Mouse (Mus musculus) Patski (cell line): Measurements from ENCODE around the gene Lgr4. TPM values are rescaled to one million over a fixed set of nuclear protein-coding genes. Genes with fewer than 3 reads are reported as not detected.

Source experiments
- ATAC-seq: fragments of 100-300 bp; one replicate; pipeline ENCODE4 v1.8.0; 2021
- CTCF ChIA-PET: fragments of 350-600 bp; sonication (Branson Sonifier 250); formaldehyde crosslinking; loops from one replicate; lab custom pipeline; 2022; ENCODE audit warnings: inconsistent platforms; lab: Charles Lee
- POLR2A ChIA-PET: fragments of 350-600 bp; sonication (Branson Sonifier 250); formaldehyde crosslinking; loops from one replicate; lab custom pipeline; 2022; ENCODE audit warnings: antibody characterized with exemption, inconsistent platforms; lab: Charles Lee
- DNase-seq: peaks from one replicate; pipeline ENCODE4 v3.0.0-alpha.2; 2011; ENCODE audit warnings: low read depth, low spot score
- H3K27me3 ChIP-seq: fragments of 371-371 bp; one replicate; pipeline ENCODE4 v1.5.1; 2021
- CTCF ChIP-seq: fragments of 100-300 bp; IDR thresholded peaks from one replicate; pipeline ENCODE4 v1.5.1; 2021
- in situ Hi-C: fragments of 300-500 bp; cut with MboI; formaldehyde crosslinking; loops from 3 replicates; pipeline ENCODE4 v1.11.1; 2018; ENCODE audit warnings: low pct_unique_long_range_greater_than_20kb, mixed read lengths
- polyA plus RNA-seq: library from polyadenylated mRNA; unstranded; gene quantifications from one replicate; pipeline ENCODE4 v1.2.3, GENCODE M21; 2021

Lgr4 gene
- polyA plus RNA-seq, 1 experiment from 2014 or later = 48.5 TPM

DNA sequence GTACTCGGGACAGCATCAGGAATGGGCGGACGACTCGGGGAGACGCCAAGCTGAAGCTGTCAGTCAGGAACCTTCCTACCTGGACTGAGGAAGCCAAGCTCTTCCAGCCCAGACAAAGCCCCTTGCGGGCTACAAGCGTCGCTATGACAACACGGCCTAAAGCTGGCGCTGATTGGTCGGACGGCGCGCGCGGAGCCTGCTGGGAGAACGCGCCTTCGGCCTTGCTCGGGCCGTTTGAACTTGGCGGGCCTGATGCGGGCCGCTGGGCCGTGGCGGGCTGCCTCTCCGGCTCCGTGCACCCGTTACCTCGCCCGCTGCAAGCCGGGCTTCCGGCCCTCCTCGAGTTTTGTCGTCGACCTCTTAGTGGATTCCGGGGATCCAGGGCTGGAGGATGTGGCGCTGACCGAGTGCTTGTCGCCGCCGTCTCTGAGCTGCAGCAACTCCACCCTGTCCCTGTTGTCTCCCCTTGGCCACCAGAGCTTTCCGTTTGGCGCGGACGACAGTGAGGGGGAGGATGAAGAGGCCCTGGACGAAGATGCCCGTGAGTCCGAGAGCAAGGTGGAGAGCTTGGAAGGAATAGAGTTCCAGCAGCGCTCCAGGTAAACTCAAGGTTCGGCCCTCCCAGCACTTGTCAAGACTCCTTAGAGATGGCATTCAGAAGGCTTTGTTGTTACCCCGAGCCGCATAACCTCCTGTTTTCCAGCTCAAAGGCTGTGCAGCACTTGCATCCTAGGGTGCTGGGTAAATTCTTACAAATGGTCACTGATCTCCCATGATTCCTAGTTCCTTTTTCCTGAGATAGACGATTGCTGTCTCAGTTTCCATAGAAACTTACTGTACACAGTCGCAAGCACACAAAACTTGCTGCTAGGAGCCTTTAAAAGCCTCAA is 100.4 kb downstream of the Lgr4 start, which contains the start of gene Ccdc34:
Ccdc34 (plus strand) TSS at position 202 of the 890 bp plus-strand sequence.
- no peaks in the 10 kb centered on the region for H3K27me3 ChIP-seq
- in situ Hi-C loops = loop anchor here (5.0 kb wide), 2 partner anchors 96 to 184 kb away; no protein-coding TSS in a partner anchor

DNA sequence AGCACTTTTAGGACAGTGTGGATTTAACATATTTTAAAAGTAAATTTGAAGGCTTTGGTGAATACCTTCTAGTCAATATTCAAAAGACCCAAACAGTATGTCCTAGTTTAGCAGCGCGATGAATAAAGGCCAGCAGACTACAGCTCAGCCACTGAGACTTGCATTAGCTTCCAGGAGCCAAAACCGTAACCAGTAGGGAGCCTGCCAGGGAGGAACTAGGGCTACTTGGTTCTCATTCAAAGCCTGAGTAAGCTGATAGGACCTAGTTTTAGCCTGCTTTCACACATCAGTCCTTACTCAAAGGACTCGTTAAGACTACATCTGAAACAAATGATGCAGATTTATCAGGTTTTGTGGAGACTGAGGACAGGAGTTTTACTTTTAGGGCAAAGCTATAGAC is 102.2 kb downstream of the Lgr4 start:
- in situ Hi-C loops = loop anchor here (5.0 kb wide), 2 partner anchors 97 to 183 kb away; no protein-coding TSS in a partner anchor
- ChIA-PET CTCF (interaction anchor here (0.9 to 2.4 kb wide), 7 partner anchors 10 to 192 kb away, joined by 3 to 9 read pairs (median 5); no protein-coding TSS in a partner anchor), POLR2A (interaction anchor here (0.6 kb wide), 1 partner anchor 9 kb away, joined by 3 read pairs; no protein-coding TSS in a partner anchor)
- DNase-seq (no peak), ATAC-seq (no peak)
- no peak for TF ChIP-seq CTCF
- H3K27me3 ChIP-seq = no peaks in the 10 kb centered on the region

More for the DNA sequence above, 100.4 kb downstream of the Lgr4 start, which contains the start of gene Ccdc34:
- peak; percentile 92 for ATAC-seq
- ChIA-PET CTCF (interaction anchor here (1.0 to 2.4 kb wide), 9 partner anchors 8 to 193 kb away, joined by 3 to 9 read pairs (median 6); no protein-coding TSS in a partner anchor), POLR2A (interaction anchor here (1.3 to 2.5 kb wide), 2 partner anchors 12 to 99 kb away, joined by 3 to 8 read pairs; no protein-coding TSS in a partner anchor)
- DNase-seq = peak; percentile 60
- TF ChIP-seq CTCF = no peak

DNA sequence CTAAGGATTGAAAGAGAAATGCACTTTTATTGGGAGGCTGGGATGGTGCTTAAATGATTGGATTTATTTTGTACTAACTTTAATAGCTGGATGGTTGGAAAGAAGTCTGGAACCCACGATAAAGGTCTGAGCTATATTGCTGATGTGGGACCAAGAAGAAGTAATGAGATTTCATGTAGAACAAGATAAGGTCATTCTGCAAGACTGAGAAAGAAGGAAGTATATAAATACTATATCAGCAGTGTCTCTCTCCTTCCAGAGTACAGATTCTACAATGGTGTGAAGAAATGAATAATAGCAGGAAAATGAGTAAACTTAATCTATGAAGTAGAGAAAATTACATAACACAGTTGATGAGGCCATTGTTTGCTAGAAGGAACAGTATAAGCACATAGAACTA is 103.0 kb downstream of the Lgr4 start:
- no peaks in the 10 kb centered on the region for H3K27me3 ChIP-seq
- ATAC-seq (no peak), DNase-seq (no peak)
- TF ChIP-seq CTCF = no peak
- ChIA-PET CTCF (interaction anchor here (1.3 to 1.6 kb wide), 2 partner anchors 43 to 116 kb away, joined by 3 to 5 read pairs; no protein-coding TSS in a partner anchor), POLR2A (interaction anchor here (0.6 kb wide), 1 partner anchor 10 kb away, joined by 3 read pairs; no protein-coding TSS in a partner anchor)
- in situ Hi-C loops = no loop called here

DNA sequence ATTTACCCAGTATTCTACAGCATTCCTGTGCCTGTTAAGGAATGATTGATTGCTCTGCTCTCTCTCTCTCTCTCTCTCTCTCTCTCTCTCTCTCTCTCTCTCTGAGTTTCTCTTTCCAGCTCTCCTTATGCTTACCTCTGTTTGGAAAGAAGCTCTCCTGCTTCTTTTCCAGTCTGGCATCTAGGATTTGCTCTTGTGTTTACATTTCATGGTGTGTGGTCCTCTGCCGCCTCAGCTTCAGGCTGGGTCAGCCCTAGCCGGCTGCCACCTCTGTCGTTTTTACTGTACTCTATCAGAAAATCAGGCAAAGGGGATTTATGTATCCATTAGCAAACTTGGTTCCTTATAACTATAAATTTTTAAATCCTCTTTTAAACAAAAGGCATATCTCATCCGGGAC is 118.8 kb downstream of the Lgr4 start:
- ATAC-seq = no peak
- no peak for TF ChIP-seq CTCF
- no peak for DNase-seq
- in situ Hi-C loops = no loop called here
- H3K27me3 ChIP-seq = no peaks in the 10 kb centered on the region
- ChIA-PET POLR2A (no interaction called here), CTCF (interaction anchor here (1.6 kb wide), 1 partner anchor 10 kb away, joined by 5 read pairs; no protein-coding TSS in a partner anchor)

DNA sequence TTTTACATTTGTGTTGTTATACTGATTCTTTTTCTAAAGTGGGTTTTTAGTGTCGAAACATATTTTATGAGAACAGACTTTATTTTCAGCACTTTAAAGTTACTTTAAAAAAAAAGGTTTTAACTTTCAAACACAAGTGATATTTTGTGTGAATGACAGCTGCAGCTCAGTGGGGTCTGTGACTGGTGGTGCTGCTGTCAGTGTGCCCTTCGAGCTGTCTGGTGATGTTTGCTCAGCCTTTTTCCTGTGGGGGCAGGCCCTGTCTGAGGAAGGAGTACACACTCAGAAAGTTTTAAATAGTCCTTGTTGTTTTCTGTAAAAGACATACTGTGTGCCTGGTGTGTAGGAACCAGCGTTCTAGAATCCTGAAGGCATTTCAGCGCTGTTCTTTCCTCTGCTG is 119.2 kb downstream of the Lgr4 start:
- ATAC-seq = no peak
- ChIA-PET CTCF (interaction anchor here (1.6 kb wide), 1 partner anchor 9 kb away, joined by 5 read pairs; no protein-coding TSS in a partner anchor), POLR2A (no interaction called here)
- in situ Hi-C loops = no loop called here
- TF ChIP-seq CTCF = no peak
- no peaks in the 10 kb centered on the region for H3K27me3 ChIP-seq
- no peak for DNase-seq

DNA sequence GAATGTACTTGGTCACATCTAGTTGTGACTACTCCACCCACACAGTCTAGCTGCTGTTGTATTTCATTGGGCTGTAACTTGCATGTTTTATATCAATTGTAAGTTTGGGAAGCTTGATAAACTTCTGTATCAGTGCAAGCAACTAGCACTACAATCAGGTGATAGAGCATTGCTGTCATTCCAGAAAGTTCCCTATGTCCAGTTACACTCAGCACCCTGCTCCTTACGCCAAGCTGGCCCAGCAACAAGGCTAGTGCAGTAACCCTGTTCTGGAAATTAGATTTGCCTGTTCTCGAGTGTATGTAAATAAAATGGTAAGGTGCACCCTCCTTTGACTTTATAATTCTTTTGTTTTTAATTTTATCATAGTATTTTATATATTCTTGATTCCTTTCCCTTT is 119.8 kb downstream of the Lgr4 start:
- in situ Hi-C loops = no loop called here
- CTCF ChIA-PET = interaction anchor here (1.6 kb wide), 1 partner anchor 9 kb away, joined by 5 read pairs; no protein-coding TSS in a partner anchor
- no peak for TF ChIP-seq CTCF
- POLR2A ChIA-PET = no interaction called here
- no peak for DNase-seq
- no peaks in the 10 kb centered on the region for H3K27me3 ChIP-seq
- no peak for ATAC-seq

DNA sequence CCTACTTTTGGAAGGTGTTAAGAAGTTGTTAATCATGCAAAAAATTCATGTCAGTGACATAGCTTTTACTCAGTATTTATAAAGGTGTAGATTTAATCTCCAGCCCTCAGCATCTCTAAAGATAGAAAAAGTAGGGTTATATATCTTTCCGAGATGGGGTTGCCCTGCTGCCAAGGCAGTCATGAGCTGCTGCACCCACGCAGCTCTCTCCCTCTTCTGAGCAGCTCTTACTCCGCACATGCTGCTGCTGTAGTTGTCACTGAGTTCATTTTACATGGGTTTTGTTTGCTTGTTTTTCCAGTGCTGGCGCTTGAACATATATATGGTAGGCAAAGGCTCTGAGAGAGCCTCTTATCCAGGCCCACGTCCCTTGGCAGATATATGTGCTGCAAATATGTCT is 120.9 kb downstream of the Lgr4 start:
- ATAC-seq (no peak), DNase-seq (no peak)
- in situ Hi-C loops = no loop called here
- POLR2A ChIA-PET = no interaction called here
- no peaks in the 10 kb centered on the region for H3K27me3 ChIP-seq
- CTCF ChIA-PET = interaction anchor here (1.0 kb wide), 1 partner anchor 20 kb away, joined by 4 read pairs; no protein-coding TSS in a partner anchor
- TF ChIP-seq CTCF = no peak

DNA sequence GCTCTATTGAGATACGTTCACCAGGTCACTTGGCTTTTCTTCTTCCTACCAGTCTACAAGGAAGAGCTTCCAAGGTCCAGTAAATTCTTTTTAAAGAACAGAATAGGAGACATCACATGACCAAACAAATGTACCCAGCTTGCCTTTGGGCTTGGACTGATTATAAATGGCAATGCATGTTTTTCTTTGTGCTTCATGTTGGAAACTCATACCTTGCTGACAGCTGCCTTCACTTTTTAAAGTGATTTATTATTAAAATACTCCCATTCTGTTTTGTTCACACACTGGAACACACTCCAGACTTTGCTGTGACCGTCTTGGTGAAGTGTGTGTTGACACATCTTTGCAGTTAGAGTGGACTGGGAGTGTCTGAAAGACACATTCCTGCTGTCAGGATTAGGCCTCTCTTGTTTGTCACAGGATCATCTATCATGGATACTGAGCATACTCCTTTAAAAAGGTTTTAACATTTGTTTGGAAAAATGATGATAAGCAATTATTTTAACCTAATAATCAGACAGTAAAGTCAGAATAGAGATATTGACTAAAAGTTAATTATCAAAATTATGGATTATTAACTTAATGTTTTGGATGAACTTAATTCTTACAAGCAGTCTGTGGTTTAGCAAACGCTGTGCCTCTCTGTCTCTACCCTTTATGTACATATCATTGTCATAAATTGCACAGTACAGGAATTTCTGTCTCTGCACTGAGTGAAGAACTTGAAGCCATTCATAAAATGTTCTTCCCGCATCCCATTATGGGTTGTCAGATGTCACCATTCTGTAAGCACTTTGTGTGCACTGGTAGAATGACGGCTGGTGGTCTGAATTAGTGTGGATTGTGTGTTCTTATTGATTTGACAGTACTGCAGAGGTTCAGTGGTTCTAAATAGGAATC is 125.7 kb downstream of the Lgr4 start:
- no peak for DNase-seq
- POLR2A ChIA-PET = interaction anchor here (0.5 kb wide), 1 partner anchor 148 kb away, joined by 3 read pairs; no protein-coding TSS in a partner anchor
- ATAC-seq = no peak
- CTCF ChIA-PET = interaction anchor here (1.8 kb wide), 1 partner anchor 20 kb away, joined by 6 read pairs; no protein-coding TSS in a partner anchor
- in situ Hi-C loops = no loop called here
- TF ChIP-seq CTCF = no peak
- H3K27me3 ChIP-seq = no peaks in the 10 kb centered on the region

DNA sequence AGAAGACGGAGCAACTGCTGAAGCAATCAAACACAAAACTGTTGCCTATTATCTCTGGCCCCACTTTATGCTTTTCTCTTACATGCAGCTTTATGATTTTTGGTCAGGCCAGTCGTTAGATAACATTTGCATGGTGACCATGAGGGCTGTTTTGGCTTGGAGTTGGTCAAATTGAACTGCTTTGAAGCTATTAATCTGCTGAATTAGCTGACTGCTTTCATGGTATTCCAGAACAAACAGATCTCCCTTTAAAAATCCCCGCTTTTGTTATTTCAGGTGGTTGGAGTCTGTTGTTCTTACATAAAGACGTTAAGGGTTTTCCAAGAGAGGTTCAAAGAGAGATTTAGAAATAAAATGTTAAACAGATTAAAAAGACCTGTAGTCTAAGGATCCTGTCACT is 141.0 kb downstream of the Lgr4 start:
- DNase-seq = no peak
- no peaks in the 10 kb centered on the region for H3K27me3 ChIP-seq
- no peak for TF ChIP-seq CTCF
- POLR2A ChIA-PET = no interaction called here
- CTCF ChIA-PET = interaction anchor here (1.3 to 2.4 kb wide), 4 partner anchors 13 to 146 kb away, joined by 3 to 8 read pairs (median 4); no protein-coding TSS in a partner anchor
- no peak for ATAC-seq
- in situ Hi-C loops = loop anchor here (25.0 kb wide), 1 partner anchor 504 kb away; no protein-coding TSS in a partner anchor
